Mouse (Mus musculus): ENCODE results near the gene Mdp1.

Mdp1 gene

DNA sequence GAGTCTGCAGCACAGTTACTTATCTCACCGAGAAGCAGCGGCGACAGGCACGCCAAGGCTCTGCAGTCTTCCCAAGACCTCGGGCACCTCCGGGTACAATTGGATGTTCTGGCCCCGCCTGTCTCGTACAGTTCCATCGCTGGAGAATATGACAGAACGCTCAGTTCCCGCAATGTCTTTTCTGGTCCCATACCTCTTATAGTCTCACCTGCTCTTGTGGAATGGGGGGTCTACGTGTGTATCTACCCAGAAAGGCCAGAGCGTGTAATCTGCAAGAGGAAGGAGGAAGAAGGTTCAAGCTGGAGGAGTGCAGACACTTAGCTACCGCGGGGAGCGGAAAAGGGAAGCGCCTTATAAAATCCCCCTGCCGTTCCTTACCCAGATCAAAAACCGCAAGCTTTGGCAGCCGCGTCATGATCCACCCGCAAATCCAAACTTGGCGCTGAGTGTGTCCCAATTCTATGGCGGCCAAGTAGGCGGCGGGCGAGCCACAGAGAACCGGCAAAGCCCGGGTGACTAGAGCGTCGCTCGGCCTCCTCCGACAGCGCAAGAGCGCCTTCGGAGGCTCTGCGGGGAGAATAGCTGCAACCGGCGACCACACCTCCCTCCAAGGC lies at the start of gene Mdp1:
TSS of gene Mdp1 (minus strand) at position 549 of the 614 bp plus-strand sequence.
- DNase-seq (ENCODE audit: low spot score in 2 of 2): peak; percentile 77

DNA sequence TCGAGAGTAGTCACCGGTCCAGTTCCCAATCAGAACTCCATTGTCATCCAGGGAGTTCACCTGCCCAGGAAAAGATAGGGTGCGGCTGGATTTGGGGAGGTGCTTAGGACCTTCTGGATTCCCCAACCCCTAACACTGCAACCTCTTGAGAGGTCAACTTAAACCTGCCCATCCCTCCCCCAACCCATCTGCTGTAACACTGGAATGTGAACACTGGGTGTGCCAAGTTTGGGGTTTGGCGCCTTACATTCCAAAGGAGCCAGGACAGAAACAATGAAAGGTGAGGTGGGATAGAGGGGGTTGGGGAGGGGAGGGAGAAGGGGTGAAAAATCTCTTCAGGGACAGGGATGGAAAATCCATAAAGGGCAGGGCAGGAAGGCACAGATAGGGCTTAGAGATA lies 49.2 kb upstream of the Mdp1 start:
- DNase-seq (ENCODE audit: low spot score in 2 of 2): no peak

DNA sequence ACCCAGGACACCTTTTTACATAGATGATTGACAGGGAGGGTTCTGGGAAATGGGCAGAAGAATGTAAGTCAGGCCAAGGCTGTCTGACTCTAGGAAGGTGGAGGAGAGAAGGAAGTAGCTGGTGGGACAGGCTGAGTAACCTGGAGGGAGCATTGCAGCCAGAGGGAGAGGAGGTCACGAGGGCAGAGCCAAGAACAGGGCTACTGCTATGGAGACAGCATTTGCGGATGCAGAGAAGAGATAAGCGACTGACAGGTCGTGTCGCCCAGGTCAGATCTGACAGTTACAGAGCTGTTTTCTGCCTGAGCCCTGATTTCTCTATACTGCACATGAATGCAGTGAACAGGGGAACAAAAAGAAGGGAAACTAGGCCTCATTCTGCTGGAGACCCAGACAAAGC lies 47.1 kb upstream of the Mdp1 start:
- no peak for DNase-seq (ENCODE audit: low spot score in 2 of 2)

DNA sequence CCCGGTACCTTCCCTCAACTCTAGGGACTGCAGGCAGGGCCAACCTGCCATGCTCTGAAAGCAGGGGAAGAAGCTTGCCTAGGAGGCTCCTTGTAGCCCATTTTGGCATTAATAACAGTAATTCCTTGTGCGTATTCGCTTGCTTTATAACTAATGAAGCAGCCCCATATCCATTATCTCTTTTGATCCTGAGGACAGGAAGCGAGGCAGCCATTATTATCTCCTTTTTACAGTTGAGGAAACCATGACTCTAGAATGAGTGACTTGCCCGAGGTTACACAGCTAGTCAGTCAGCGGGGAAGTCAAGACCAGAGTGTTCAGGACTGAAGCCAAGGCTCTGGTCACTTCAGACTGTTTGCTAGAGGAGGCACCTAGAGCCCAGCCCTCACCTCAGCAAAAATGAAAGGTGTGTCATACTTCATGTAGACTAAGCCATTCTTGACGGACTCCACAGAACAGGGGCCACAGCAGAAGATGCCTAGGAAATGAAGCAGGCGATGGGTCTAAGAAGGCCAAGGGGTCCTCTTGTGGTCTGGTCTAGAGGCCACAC lies 45.8 kb upstream of the Mdp1 start:
- DNase-seq (ENCODE audit: low spot score in 2 of 2): no peak

DNA sequence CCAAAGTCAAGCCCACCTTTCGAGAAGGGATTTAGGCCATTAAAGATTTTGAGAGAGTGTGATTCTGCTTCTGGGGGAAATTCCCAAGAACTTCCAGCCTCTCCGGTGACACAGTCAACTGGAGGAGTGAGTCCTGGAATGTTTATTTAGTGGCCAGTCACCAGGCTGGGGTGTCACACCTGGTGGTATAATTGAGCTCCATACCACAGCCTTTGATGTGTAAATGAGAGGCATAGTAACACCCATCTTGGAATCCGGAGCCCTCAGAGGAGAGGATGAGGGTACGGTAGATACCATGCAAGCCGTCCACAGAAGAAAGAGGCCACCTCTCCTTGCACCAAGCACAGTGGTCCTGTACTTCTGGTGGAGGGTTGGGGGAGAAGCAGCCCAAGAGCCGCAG lies 42.5 kb upstream of the Mdp1 start:
- DNase-seq (ENCODE audit: low spot score in 2 of 2): no peak

DNA sequence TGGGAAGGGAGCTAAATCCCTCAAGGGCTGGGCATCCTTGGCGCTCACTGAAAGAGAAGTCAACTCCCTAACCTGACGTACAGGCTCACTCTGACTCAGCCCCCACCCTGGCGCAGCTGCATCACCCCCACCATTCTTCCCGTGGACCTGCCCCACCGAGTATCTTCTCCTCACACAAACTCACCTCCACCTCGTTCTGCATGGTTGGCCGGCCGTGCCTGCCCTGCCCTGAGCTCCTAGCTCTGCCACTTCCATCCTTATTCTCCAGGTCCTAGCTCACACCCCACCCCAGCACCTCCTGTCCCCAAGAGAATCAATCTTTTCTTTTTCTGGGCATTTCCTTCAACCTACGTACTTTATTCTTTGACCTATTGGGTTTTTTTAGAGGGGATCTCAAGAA lies 40.8 kb upstream of the Mdp1 start:
- DNase-seq (ENCODE audit: low spot score in 2 of 2): no peak

DNA sequence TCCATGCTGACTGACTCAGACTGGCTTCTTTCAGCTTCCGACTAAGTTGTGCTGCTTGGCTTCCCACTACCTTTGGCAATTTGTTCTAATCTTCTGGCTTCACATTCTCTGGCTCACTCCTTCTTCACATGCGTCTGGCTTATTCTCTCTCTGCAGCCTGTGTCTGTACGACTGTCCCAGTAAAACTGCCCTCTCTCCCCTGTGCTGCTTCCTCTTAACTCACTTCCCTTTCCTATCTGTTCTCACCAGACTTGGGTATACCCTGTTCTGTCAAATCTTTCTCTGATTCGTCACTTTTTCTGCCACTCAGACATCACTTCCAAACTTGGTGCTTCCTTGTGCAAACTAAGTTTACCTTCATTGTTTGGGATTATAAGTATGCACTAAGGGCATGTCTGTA lies 36.9 kb upstream of the Mdp1 start:
- peak; percentile 22 to 23 for DNase-seq (ENCODE audit: low spot score in 2 of 2)

DNA sequence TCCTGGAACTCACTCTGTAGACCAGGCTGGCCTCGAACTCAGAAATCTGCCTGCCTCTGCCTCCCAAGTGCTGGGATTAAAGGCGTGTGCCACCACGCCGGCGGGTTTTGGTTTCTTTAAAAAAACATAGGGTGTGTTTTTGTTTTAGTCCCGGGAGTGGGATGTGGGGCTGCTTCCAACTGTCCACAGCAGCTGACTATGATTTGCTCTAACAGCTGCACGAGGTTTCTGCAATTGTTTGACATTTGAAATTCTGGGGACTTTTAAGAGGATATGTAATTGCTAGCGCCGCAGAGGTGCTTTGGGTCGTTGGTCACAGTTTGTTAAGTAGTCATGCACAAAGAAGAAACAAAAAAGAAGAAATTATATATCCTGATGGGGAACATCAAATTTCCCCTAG lies 29.1 kb upstream of the Mdp1 start:
- no peak for DNase-seq (ENCODE audit: low spot score in 2 of 2)

DNA sequence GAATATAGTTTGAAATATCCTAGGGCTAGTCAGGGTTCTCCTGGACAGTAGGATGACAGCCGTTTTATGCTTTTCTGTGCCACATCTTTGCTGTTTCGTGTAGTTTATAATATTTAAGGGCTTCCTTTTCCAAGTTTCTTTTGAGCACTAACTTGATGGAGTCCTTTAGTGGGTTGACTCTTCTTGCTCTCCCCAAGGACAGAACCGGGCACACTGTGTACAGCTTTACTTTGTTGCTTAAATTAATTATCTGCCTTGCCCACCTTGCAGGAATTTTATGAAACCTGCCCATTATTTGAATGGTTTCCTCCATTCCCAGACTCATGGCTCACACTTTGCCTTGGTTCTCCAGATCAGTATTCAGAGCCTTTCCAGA lies 21.8 kb upstream of the Mdp1 start:
- no peak for DNase-seq (ENCODE audit: low spot score in 2 of 2)

DNA sequence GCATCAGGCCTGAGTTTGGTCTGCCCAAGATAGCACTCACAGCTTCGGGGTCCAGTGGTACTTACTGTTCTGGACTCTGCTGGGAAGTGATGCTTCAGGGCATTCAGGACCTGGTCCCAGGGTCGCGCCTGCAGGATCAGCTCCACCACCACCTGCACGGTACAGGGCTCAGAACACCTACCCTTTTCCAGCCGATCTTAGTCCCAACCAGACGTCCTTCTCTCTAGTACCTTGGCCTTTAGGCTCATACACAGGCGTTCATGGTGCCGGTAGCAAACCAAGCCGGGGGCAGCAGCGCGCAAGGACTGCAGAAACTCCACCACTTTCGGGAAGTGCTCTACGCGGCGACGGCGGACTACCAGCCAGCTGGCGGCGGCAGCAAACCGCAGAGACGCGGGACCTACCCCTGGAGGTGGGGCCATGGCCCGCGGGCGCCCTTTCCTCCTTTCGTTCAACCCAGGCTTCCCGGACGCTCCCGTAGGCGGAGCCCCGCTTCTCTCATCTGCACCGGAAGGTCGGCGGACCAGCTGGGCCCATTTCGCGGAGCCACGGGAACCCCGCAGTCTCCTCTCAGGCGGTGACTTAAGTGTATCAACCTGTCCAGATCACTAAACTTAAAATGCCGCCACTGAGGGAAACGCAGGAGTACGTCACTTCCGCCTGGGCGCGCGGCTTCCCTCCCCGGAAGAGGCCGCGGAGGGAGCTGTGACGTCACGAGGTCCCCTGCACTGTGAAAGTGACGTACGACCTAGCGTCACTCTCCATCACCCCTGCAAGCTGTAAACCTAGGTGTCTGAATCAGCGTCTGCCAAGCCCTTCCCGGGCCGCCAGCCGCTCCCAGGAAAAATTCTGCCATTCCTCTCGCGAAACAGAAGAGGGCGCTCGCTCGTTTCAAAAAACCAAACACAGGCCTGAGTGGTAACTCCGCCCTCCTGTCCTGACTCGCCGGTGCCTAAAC lies 21.1 kb upstream of the Mdp1 start, which contains the start of gene Tinf2:
TSS of gene Tinf2 (minus strand) at position 661 of the 958 bp plus-strand sequence.
- DNase-seq (ENCODE audit: low spot score in 2 of 2): peak; percentile 91 to 92

DNA sequence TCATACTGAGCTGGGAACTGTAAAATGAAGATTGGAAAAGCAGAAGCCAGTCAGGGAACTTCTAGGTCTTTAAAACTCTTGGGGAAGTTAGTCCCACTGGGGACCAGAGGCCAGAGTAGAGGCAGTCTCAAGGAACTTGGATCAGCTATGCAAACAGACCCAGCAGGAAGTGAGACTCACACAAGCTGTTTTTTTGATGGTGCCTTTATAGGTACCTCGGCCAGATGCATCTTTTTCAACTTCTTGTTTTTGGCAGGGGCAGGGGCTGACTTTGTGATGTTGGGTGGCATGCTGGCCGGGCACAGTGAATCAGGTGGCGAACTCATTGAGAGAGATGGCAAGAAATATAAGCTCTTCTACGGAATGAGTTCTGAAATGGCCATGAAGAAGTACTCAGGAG lies 17.3 kb upstream of the Mdp1 start:
- peak; percentile 47 to 48 for DNase-seq (ENCODE audit: low spot score in 2 of 2)

DNA sequence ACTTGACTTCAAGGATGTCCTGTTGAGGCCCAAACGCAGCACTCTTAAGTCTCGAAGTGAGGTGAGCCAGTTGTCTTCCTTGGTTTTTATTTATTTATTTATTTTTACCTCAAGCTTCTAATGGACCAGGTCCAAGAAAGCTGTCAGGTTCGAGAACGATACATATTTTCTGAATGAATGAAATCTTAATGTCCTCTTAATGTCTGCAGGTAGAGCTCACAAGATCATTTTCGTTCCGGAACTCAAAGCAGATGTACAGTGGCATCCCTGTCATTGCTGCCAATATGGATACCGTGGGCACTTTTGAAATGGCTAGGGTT lies 12.4 kb upstream of the Mdp1 start:
- DNase-seq (ENCODE audit: low spot score in 2 of 2): no peak

DNA sequence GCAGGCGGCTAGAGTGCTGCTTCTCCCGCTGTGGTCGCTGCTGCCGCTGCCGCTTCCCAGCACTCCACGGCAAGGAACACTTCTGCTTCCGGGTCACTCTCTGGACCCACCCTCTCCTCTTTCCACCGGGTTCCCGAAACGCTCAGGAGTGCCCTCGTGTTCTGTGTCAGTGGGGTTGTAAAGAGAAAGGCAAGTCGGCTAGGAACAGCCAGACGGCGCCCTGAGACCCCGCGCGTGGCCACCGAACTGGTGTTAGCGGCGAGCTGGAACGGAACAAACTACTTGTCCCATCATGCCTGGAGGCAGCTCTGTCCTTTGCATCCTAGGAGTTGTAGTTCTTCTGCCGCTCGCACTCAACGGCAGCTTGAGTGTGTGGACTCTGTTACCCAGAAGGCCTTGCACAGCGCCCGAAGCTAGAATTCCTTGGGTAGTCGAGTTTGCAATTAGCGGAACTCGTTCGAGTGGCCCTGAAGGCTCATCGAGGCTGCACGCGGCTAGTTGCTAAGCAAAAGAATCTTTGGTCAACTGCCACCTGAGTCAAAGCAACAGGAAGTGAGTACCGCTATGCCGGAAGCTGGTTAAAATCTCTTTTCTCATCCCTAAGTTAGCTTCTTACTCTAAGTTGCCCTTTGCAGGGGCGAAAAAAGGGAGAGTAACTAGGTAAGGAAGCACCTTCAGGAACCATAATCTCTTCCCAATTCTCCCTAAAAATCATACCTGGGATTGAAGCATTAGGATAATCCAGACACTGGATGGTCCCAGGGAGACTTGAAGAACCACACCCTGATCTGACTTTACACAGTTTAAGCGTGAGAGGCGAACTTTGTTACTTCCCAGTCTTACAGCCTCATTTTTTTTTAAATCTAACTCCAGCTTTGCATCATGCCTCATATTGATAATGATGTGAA lies 11.8 kb upstream of the Mdp1 start, which contains the start of the genes Gmpr2 and Nedd8:
TSS of gene Gmpr2 (plus strand) at position 109 of the 908 bp plus-strand sequence.
TSS of gene Nedd8 (minus strand) at position 292 of the 908 bp plus-strand sequence.
- DNase-seq (ENCODE audit: low spot score in 2 of 2): peak; percentile 95

DNA sequence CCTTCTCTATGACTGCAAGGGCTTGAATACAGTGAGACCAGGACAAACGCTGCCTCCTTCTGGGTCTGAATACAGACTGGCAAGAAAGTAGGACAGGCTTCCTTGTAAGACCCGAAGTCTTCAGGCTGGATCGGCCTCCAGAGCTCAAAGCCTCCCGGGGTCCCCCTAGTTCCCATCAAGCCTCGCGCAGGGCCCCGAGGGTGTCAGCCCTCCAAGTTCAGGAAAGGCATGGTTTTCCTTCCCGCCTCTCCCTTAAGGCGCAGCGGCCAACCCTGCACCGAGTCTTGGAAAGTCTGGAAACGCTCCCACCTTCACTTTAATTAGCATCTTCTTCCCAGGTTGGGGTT lies 11.2 kb upstream of the Mdp1 start:
- DNase-seq (ENCODE audit: low spot score in 2 of 2): no peak

DNA sequence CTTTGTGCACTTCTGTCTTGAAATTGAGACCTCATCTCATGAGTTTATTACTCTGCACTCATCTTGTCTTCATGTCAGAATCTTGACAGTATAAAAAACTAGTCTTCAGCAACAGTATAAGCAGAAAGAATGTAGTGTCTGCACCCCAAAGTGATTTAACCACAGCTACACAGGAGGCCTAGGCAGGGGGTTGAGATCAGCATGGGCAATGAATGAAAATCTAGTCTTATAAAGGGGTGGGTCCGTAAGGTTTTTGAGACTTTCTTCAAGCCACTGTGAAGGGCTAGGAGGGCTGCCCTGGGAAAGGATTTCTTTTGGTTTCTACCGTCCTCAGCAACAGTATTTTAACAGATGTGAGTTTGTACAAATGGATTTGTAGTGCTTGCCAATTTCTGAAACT lies 328 bp upstream of the Mdp1 start:
- no peak for DNase-seq (ENCODE audit: low spot score in 2 of 2)

DNA sequence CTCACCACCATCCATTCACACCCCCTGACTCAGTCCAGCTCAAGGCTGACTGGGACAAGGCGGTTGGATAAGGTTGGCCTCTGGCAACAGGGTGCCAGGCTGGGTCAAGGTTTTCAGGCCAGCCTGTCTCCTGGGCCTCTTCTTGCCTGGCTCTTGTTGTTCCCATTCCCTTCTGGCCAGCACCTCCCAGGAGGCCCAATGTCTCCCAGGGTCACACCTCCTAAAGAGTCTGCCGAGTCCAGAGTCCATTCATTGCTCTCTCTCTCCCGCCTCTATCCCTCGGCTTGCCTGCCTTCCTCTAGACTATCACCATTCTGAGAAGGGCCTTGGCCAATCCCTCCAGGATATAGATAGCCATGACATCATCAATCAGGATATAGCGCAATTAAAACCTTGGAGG lies 2.3 kb downstream of the Mdp1 start:
- no peak for DNase-seq (ENCODE audit: low spot score in 2 of 2)

DNA sequence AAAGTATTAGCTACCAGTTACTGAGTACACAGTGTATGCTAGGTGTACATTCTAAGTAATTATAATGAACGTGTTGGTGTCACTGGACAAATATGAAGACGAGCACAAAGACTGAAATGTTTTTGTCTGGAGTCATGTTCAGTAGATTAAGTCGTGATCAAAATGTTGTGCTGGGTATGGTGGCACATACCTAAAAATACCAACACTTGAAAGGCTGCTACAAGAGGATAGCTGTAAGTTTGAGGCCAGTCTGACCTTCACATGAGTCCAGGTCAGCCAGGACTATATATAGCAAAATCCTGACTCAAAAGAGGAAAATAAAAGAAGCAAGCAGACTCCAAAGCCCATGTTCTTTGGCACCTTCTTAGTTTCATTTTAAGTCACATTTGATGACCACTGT lies 3.4 kb downstream of the Mdp1 start:
- DNase-seq (ENCODE audit: low spot score in 2 of 2): no peak

DNA sequence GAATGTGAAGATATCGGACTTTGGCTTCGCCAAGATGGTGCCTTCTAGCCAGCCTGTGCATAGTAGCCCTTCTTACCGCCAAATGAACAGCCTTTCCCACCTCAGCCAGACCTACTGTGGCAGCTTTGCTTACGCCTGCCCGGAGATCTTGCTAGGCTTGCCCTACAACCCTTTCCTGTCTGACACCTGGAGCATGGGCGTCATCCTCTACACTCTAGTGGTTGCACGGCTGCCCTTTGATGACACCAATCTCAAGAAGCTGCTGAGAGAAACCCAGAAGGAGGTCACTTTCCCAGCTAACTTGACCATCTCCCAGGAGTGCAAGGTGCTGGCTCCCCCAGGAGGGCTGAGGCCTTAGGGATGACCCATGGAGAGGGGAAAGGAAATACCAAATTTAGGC lies 8.8 kb downstream of the Mdp1 start:
- DNase-seq (ENCODE audit: low spot score in 2 of 2): no peak

DNA sequence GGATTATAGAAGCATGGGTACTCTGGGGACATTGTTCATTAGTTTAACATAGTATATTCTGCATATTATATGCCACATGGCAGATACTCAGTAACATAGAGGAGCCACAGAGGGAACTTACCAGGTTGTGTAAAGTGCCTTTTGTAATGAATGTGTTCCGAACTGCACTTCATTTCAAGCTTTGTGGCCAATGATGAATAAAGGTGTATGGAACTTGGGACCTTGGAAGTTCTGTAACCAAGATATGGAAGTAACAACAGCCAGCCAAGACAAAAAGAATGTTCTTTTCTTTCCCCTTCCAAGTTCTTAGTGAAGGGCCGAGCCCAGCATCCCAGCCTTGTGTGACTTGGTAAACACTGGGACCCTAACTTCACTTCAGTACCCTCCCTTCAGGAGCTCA lies 10.4 kb downstream of the Mdp1 start, which contains the start of gene Tssk4:
TSS of gene Tssk4 (plus strand) at position 301 of the 400 bp plus-strand sequence.
- no peak for DNase-seq (ENCODE audit: low spot score in 2 of 2)

DNA sequence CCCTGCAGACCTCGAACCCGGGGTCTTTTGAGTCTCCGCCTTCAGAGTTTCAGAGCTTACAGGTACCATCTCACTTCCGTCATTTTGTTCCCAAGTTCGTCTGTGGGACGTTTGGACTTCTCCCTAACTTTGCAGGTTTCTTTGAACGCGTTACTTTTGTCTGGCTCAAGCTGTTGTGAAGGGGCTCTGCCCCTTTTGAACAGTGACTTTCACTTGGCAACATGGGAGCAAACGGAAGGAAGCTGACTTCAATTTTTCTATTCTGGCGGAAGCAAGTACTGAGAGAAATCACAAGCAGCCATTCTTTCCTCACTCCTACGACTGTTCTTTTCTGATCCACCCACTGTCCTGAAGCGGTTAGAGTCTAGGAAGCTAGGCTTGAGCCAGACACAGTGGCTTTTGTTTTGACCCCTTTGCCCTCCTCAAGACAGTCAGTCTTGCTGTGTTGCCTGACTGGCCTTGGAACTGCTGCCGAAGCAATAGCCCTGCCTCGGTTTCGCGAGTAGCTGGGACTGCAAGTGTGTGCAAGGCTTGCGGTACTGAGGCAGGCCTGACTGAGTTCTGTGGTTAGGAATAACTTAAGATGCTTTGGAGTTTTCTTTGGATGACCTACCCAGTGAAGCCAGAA lies 15.9 kb downstream of the Mdp1 start:
- peak; percentile 10 to 18 for DNase-seq (ENCODE audit: low spot score in 2 of 2)
